In genomic region chr15:67039421-67039907, GRCm38 (mm10) we compare ENCODE assay signal across 8 mouse cellular contexts.
DNase-seq lines count a peak whose midpoint lies in the region; ATAC-seq and TF ChIP-seq lines count a peak whose summit lies in the region.

No protein-coding gene starts in this region.

- no peaks in the 10 kb centered on the region for H3K79me3 ChIP-seq in C2C12 (ENCODE audit: low read depth)

- peak; percentile 91 for DNase-seq in embryonic facial prominence, embryonic 14.5 days (ENCODE audit: low spot score)
- peak; percentile 70 for DNase-seq in skeletal muscle tissue, adult 2 months (ENCODE audit: low read depth, low spot score)
- DNase-seq in layer of hippocampus, postnatal 36 days = no peak

- H3K79me2 ChIP-seq in C2C12 (ENCODE audit: control insufficient read depth, insufficient read depth) (no peaks in the 10 kb centered on the region), macrophage (ENCODE audit: inconsistent target) (no peaks in the 10 kb centered on the region)

- H3K9ac ChIP-seq in embryonic facial prominence, embryonic 14.5 days (ENCODE audit: low read depth, low read length) = peak overlapping the region; percentile 63
- H3K9ac ChIP-seq in heart, embryonic 13.5 days = peak overlapping the region; percentile 81
- peak overlapping the region; percentile 67 for H3K9ac ChIP-seq in kidney, embryonic 16.5 days (replicated peaks; ENCODE audit: low read length)

- peak; percentile 82 for ATAC-seq in activated CD4-positive, CD25-positive, alpha-beta regulatory T cell, adult 4 months
- ATAC-seq in embryonic facial prominence, embryonic 14.5 days (ENCODE audit: low read depth) = peak; percentile 94
- peak; percentile 67; the same call in 1 of the 2 replicates for ATAC-seq in heart, embryonic 13.5 days (ENCODE audit: extremely low read depth, insufficient number of reproducible peaks, low FRiP score, low TSS enrichment)
- ATAC-seq in kidney, embryonic 16.5 days (ENCODE audit: low FRiP score, low TSS enrichment) = peak; percentile 95

- H3ac ChIP-seq in C2C12 (ENCODE audit: control insufficient read depth, insufficient read length, low read depth) = peak overlapping the region; percentile 51

- H3K27ac ChIP-seq in embryonic facial prominence, embryonic 14.5 days (replicated peaks; ENCODE audit: low read depth, low read length) = peak overlapping the region; percentile 68
- H3K27ac ChIP-seq in heart, embryonic 13.5 days (replicated peaks) = peak overlapping the region; percentile 76
- peak overlapping the region; percentile 67 for H3K27ac ChIP-seq in kidney, embryonic 16.5 days (ENCODE audit: low read length)
- H3K27ac ChIP-seq in macrophage = peak overlapping the region; percentile 69

- H3K27me3 ChIP-seq in C2C12 (ENCODE audit: control insufficient read depth, insufficient read depth, insufficient read length) = no peaks in the 10 kb centered on the region
- H3K27me3 ChIP-seq in embryonic facial prominence, embryonic 14.5 days (replicated peaks; ENCODE audit: control insufficient read depth, insufficient read depth, low read length) = no peaks in the 10 kb centered on the region
- no peaks in the 10 kb centered on the region; the same call in 1 of the 2 replicates for H3K27me3 ChIP-seq in heart, embryonic 13.5 days (replicated peaks)
- H3K27me3 ChIP-seq in kidney, embryonic 16.5 days (ENCODE audit: insufficient read depth, low read length) = no peaks in the 10 kb centered on the region

- no peaks in the 10 kb centered on the region for H3K36me3 ChIP-seq in C2C12 (ENCODE audit: control insufficient read depth, insufficient read depth)
- no peaks in the 10 kb centered on the region for H3K36me3 ChIP-seq in embryonic facial prominence, embryonic 14.5 days (ENCODE audit: control insufficient read depth, insufficient read depth, low read length)
- no peaks in the 10 kb centered on the region for H3K36me3 ChIP-seq in heart, embryonic 13.5 days
- no peaks in the 10 kb centered on the region for H3K36me3 ChIP-seq in kidney, embryonic 16.5 days (ENCODE audit: insufficient read depth, low read length)
- no peaks in the 10 kb centered on the region for H3K36me3 ChIP-seq in macrophage (ENCODE audit: inconsistent target)

- H3K9me3 ChIP-seq in embryonic facial prominence, embryonic 14.5 days (ENCODE audit: control insufficient read depth, low read length) = no peaks in the 10 kb centered on the region
- H3K9me3 ChIP-seq in heart, embryonic 13.5 days = no peaks in the 10 kb centered on the region
- no peaks in the 10 kb centered on the region for H3K9me3 ChIP-seq in kidney, embryonic 16.5 days (ENCODE audit: low read length)

- peak overlapping the region; percentile 38 for H3K4me3 ChIP-seq in C2C12 (ENCODE audit: insufficient read depth, poor library complexity, severe bottlenecking)
- peak overlapping the region; percentile 45 for H3K4me3 ChIP-seq in embryonic facial prominence, embryonic 14.5 days (ENCODE audit: low read depth, low read length)
- H3K4me3 ChIP-seq in heart, embryonic 13.5 days = peak overlapping the region; percentile 57
- H3K4me3 ChIP-seq in kidney, embryonic 16.5 days (ENCODE audit: low read length) = peak overlapping the region; percentile 45
- H3K4me3 ChIP-seq in macrophage (ENCODE audit: inconsistent target) = peak overlapping the region; percentile 41

- peaks cover 16% of the 10 kb centered on the region for H3K4me1 ChIP-seq in embryonic facial prominence, embryonic 14.5 days (ENCODE audit: control insufficient read depth, insufficient read depth, low read length)
- peaks cover 36% of the 10 kb centered on the region for H3K4me1 ChIP-seq in heart, embryonic 13.5 days
- H3K4me1 ChIP-seq in kidney, embryonic 16.5 days (ENCODE audit: insufficient read depth, low read length) = peaks cover 13% of the 10 kb centered on the region

- peak overlapping the region; percentile 74 for H3K4me2 ChIP-seq in embryonic facial prominence, embryonic 14.5 days (ENCODE audit: low read depth, low read length)
- H3K4me2 ChIP-seq in heart, embryonic 13.5 days = peak overlapping the region; percentile 76
- H3K4me2 ChIP-seq in kidney, embryonic 16.5 days (replicated peaks; ENCODE audit: low read depth, low read length) = peak overlapping the region; percentile 80

- TF ChIP-seq CTCF in C2C12 (IDR thresholded peaks at IDR 0.05; ENCODE audit: control insufficient read depth, insufficient read depth, insufficient read length) = no peak

- WGBS in embryonic facial prominence, embryonic 14.5 days = 2% methylated on average over 16 of the region's 16 CpGs
- WGBS in heart, embryonic 13.5 days = under 1% methylated on average over 16 of the region's 16 CpGs
- WGBS in kidney, embryonic 16.5 days = under 1% methylated on average over 16 of the region's 16 CpGs
- 5% methylated on average over 16 of the region's 16 CpGs for WGBS in macrophage (ENCODE audit: missing documents)

TF ChIP-seq in C2C12, 6 proteins besides CTCF, POLR2A, EP300 and RAD21:
- TF ChIP-seq MYOD1 (IDR thresholded peaks at IDR 0.05; ENCODE audit: control insufficient read depth, insufficient read length, low read depth) (peak; percentile 3), USF1 (IDR thresholded peaks at IDR 0.05; ENCODE audit: low read depth) (no peak), MAX (IDR thresholded peaks at IDR 0.05) (peak; percentile 72), FOSL1 (IDR thresholded peaks at IDR 0.05; ENCODE audit: insufficient read depth, low read length, poor library complexity, severe bottlenecking) (no peak), MYOG (IDR thresholded peaks at IDR 0.05; ENCODE audit: control insufficient read depth, extremely low read depth, insufficient read length) (no peak)

Comparison
In these comparisons a context has a peak if more than half of its experiments do, and no peak if none do; other contexts are left out.
1. DNase-seq: peak in embryonic facial prominence, embryonic 14.5 days (single experiment) and skeletal muscle tissue, adult 2 months (single experiment); none in layer of hippocampus, postnatal 36 days (0 of 2).
2. Peak in every context shown above with its lines, with median percentiles within 50 percentile points of each other: H3K4me3 ChIP-seq, ATAC-seq, H3K27ac ChIP-seq, H3K4me2 ChIP-seq and H3K9ac ChIP-seq.